Mouse (Mus musculus): ENCODE results near the gene Slc2a6. TPM values are rescaled to one million over a fixed set of nuclear protein-coding genes. Genes with fewer than 3 reads are reported as not detected.

Slc2a6 gene
- polyA plus RNA-seq, 1 experiment from 2014 or later, result 0.49 TPM

DNA sequence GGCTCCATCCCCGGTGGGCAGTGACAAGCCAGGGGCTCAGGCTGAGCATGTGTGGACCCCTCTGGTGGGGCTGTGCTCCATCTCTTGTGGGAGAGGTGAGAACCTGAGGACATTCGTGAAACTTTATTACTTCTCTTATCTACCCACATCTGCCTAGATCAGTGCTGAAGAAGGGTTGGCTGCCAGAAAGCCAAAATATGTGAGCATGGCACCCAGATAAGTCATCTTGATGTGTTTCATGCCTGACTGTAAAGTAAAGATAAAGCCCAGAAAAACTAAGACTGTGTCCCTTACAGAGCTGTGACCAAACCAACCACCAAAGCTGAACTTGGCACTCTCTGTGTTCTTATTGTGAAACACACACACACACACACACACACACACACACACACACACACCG is 33.9 kb downstream of the Slc2a6 start:
- DNase-seq (ENCODE audit: low spot score), result no peak
- Histone ChIP-seq H3K4me1 (no peaks in the 10 kb centered on the region), H3K4me3 (no peak overlapping the region), H3K27ac (no peak overlapping the region), H3K9me3 (no peaks in the 10 kb centered on the region), H3K27me3 (ENCODE audit: insufficient read depth, poor library complexity, severe bottlenecking) (no peaks in the 10 kb centered on the region), H3K36me3 (no peaks in the 10 kb centered on the region)
- WGBS, result 78% methylated on average over 3 of the region's 3 CpGs

GRCm38 (mm10) chr2:26984640-26985039 is 43.2 kb downstream of the Slc2a6 start:
- Histone ChIP-seq H3K27me3 (ENCODE audit: insufficient read depth, poor library complexity, severe bottlenecking) (peaks cover 21% of the 10 kb centered on the region; the same call in 1 of the 2 replicates), H3K9me3 (no peaks in the 10 kb centered on the region), H3K4me3 (no peak overlapping the region), H3K36me3 (no peaks in the 10 kb centered on the region), H3K4me1 (no peaks in the 10 kb centered on the region), H3K27ac (no peak overlapping the region)
- WGBS, result 80% methylated on average over 5 of the region's 5 CpGs
- DNase-seq (ENCODE audit: low spot score), result no peak

DNA sequence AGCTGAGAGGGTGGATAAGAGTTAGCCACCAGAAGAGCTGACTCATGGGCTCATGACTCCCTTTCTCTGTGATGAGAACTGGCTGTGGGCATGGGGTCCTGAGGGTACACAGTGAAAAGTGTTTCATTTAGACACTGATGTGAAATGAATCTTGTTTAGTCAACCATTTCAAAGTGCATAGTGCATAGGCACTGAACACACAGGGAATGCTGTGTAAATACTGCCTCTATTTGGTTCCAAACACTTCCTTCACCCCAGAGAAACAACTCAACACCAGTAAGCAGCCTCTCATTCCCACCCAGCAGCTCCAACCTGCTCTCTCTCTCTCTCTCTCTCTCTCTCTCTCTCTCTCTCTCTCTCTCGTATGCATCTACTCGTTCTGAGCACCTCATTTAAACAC is 43.6 kb downstream of the Slc2a6 start:
- no peak for DNase-seq (ENCODE audit: low spot score)
- H3K36me3 ChIP-seq, result no peaks in the 10 kb centered on the region
- 83% methylated on average over 2 of the region's 2 CpGs for WGBS
- no peak overlapping the region for H3K27ac ChIP-seq
- H3K27me3 ChIP-seq (ENCODE audit: insufficient read depth, poor library complexity, severe bottlenecking), result peaks cover 21% of the 10 kb centered on the region; the same call in 1 of the 2 replicates
- no peaks in the 10 kb centered on the region for H3K9me3 ChIP-seq
- no peaks in the 10 kb centered on the region for H3K4me1 ChIP-seq
- H3K4me3 ChIP-seq, result no peak overlapping the region

DNA sequence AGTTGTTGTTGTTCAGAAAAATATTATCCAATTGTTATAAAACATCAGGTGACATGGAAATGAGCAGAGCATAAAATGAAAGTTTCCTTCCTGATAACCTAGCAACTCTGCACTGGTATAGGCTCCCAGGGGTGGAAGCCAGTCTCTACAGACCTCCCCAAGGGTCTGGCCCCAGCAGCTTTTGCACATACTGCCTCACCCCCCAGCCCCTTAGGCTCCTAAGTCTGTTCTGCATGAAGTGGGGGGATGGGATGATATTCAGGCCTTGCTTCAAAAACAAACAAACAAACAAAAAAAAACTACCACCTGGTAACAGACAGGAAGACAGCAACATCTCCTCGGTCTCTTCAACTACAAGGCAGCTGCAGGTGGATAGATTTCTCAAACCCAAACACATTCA is 47.4 kb downstream of the Slc2a6 start:
- 69% methylated on average over 1 of the region's 1 CpGs for WGBS
- H3K36me3 ChIP-seq, result no peaks in the 10 kb centered on the region

GRCm38 (mm10) chr2:26973960-26974359 is 53.8 kb downstream of the Slc2a6 start:
- WGBS, result 38% methylated on average over 4 of the region's 4 CpGs

More for the DNA sequence above, 47.4 kb downstream of the Slc2a6 start:
- Histone ChIP-seq H3K27ac (no peak overlapping the region), H3K4me1 (no peaks in the 10 kb centered on the region), H3K9me3 (no peaks in the 10 kb centered on the region), H3K4me3 (no peak overlapping the region), H3K27me3 (ENCODE audit: insufficient read depth, poor library complexity, severe bottlenecking) (peaks cover 29% of the 10 kb centered on the region; the same call in 1 of the 2 replicates)
- DNase-seq (ENCODE audit: low spot score), result no peak

GRCm38 (mm10) chr2:26973116-26973515 is 54.7 kb downstream of the Slc2a6 start, which contains the start of gene Adamts13:
Adamts13 (plus strand) TSS chr2:26973416.
- 71% methylated on average over 3 of the region's 3 CpGs for WGBS
- H3K4me1 ChIP-seq, result no peaks in the 10 kb centered on the region
- no peaks in the 10 kb centered on the region for H3K36me3 ChIP-seq
- peaks cover 29% of the 10 kb centered on the region for H3K27me3 ChIP-seq (ENCODE audit: insufficient read depth, poor library complexity, severe bottlenecking)
- H3K27ac ChIP-seq, result no peak within 1 kb of the TSS
- no peaks in the 10 kb centered on the region for H3K9me3 ChIP-seq
- H3K4me3 ChIP-seq, result no peak within 1 kb of the TSS
- no peak for DNase-seq (ENCODE audit: low spot score)

More at GRCm38 (mm10) chr2:26973960-26974359, 53.8 kb downstream of the Slc2a6 start:
- H3K4me3 ChIP-seq, result no peak overlapping the region
- H3K36me3 ChIP-seq, result no peaks in the 10 kb centered on the region
- no peaks in the 10 kb centered on the region for H3K9me3 ChIP-seq
- no peak overlapping the region for H3K27ac ChIP-seq
- no peaks in the 10 kb centered on the region for H3K4me1 ChIP-seq
- peaks cover 29% of the 10 kb centered on the region for H3K27me3 ChIP-seq (ENCODE audit: insufficient read depth, poor library complexity, severe bottlenecking)
- DNase-seq (ENCODE audit: low spot score), result no peak

Other genes starting within 250 kb of the Slc2a6 start
- gene Abo, start 163.0 kb downstream of the Slc2a6 start, polyA plus RNA-seq (2016; fragmentation: Nextera tagmentation; extraction: Ambion mirVana), result not detected in 2 replicates
- 18.7 and 24.2 TPM in 2 replicates for gene Surf6, start 125.1 kb downstream of the Slc2a6 start, polyA plus RNA-seq (2016; fragmentation: Nextera tagmentation; extraction: Ambion mirVana)
- 40.7 and 55.0 TPM in 2 replicates for gene Med22, start 117.3 kb downstream of the Slc2a6 start, polyA plus RNA-seq (2016; fragmentation: Nextera tagmentation; extraction: Ambion mirVana)
- 425 and 513 TPM in 2 replicates for gene Rpl7a, start 117.2 kb downstream of the Slc2a6 start, polyA plus RNA-seq (2016; fragmentation: Nextera tagmentation; extraction: Ambion mirVana)
- 39.9 and 45.7 TPM in 2 replicates for gene Surf2, start 111.6 kb downstream of the Slc2a6 start, polyA plus RNA-seq (2016; fragmentation: Nextera tagmentation; extraction: Ambion mirVana)
- 40.9 and 45.6 TPM in 2 replicates for gene Surf1, start 111.5 kb downstream of the Slc2a6 start, polyA plus RNA-seq (2016; fragmentation: Nextera tagmentation; extraction: Ambion mirVana)
- gene Surf4, start 94.1 kb downstream of the Slc2a6 start, polyA plus RNA-seq (2016; fragmentation: Nextera tagmentation; extraction: Ambion mirVana), result 229 and 242 TPM in 2 replicates
- 0.15 and 0.36 TPM in 2 replicates for gene Stkld1, start 94.0 kb downstream of the Slc2a6 start, polyA plus RNA-seq (2016; fragmentation: Nextera tagmentation; extraction: Ambion mirVana)
- gene Rexo4, start 63.6 kb downstream of the Slc2a6 start, polyA plus RNA-seq (2016; fragmentation: Nextera tagmentation; extraction: Ambion mirVana), result 34.5 and 46.9 TPM in 2 replicates
- 0.04 TPM in 1 of 2 replicates, not detected in the other for gene Adamts13, start 54.6 kb downstream of the Slc2a6 start, polyA plus RNA-seq (2016; fragmentation: Nextera tagmentation; extraction: Ambion mirVana)
- gene Cacfd1, start 18.1 kb downstream of the Slc2a6 start, polyA plus RNA-seq (2016; fragmentation: Nextera tagmentation; extraction: Ambion mirVana), result 48.3 and 54.5 TPM in 2 replicates
- gene Mymk, start 44.2 kb upstream of the Slc2a6 start, polyA plus RNA-seq (2016; fragmentation: Nextera tagmentation; extraction: Ambion mirVana), result 0.09 TPM in 1 of 2 replicates, not detected in the other
- gene Adamtsl2, start 51.4 kb upstream of the Slc2a6 start, polyA plus RNA-seq (2016; fragmentation: Nextera tagmentation; extraction: Ambion mirVana), result 9.7 and 13.5 TPM in 2 replicates
- 0.25 and 0.39 TPM in 2 replicates for gene Fam163b, start 114.5 kb upstream of the Slc2a6 start, polyA plus RNA-seq (2016; fragmentation: Nextera tagmentation; extraction: Ambion mirVana)
- 0.21 and 0.69 TPM in 2 replicates for gene Dbh, start 137.2 kb upstream of the Slc2a6 start, polyA plus RNA-seq (2016; fragmentation: Nextera tagmentation; extraction: Ambion mirVana)
- gene Sardh, start 220.3 kb upstream of the Slc2a6 start, polyA plus RNA-seq (2016; fragmentation: Nextera tagmentation; extraction: Ambion mirVana), result 11.8 and 13.4 TPM in 2 replicates

Measured in heart, embryonic 10.5 days (tissue).